Mouse (Mus musculus): ENCODE data around the gene Col5a1.

Gene Col5a1

GRCm38 (mm10) chr2:27990430-27991211 is 104.4 kb downstream of the Col5a1 start:
- no peaks in the 10 kb centered on the region for H3K9me3 ChIP-seq (ENCODE audit: low read length)
- TF ChIP-seq POU5F1 (IDR thresholded peaks at IDR 0.05; ENCODE audit: borderline replicate concordance, low read length) (no peak), NANOG (IDR thresholded peaks at IDR 0.05; ENCODE audit: borderline replicate concordance, low read length) (no peak), CTCF (conservative IDR thresholded peaks at IDR 0.05; ENCODE audit: low read length) (no peak)
- H3K4me3 ChIP-seq (replicated peaks; ENCODE audit: low read length), result no peak overlapping the region
- H3K36me3 ChIP-seq (ENCODE audit: insufficient read depth, low read length), result no peaks in the 10 kb centered on the region
- H3K4me1 ChIP-seq (replicated peaks; ENCODE audit: low read depth, low read length), result no peaks in the 10 kb centered on the region
- no peaks in the 10 kb centered on the region for H3K27me3 ChIP-seq (ENCODE audit: insufficient read depth, low read length)

GRCm38 (mm10) chr2:27993416-27993815 is 107.2 kb downstream of the Col5a1 start:
- no peak overlapping the region for H3K4me3 ChIP-seq (replicated peaks; ENCODE audit: low read length)
- H3K4me1 ChIP-seq (replicated peaks; ENCODE audit: low read depth, low read length), result no peaks in the 10 kb centered on the region
- TF ChIP-seq NANOG (IDR thresholded peaks at IDR 0.05; ENCODE audit: borderline replicate concordance, low read length) (no peak), POU5F1 (IDR thresholded peaks at IDR 0.05; ENCODE audit: borderline replicate concordance, low read length) (no peak), CTCF (conservative IDR thresholded peaks at IDR 0.05; ENCODE audit: low read length) (no peak)
- H3K36me3 ChIP-seq (ENCODE audit: insufficient read depth, low read length), result no peaks in the 10 kb centered on the region
- no peaks in the 10 kb centered on the region for H3K27me3 ChIP-seq (ENCODE audit: insufficient read depth, low read length)
- H3K9me3 ChIP-seq (ENCODE audit: low read length), result no peaks in the 10 kb centered on the region

GRCm38 (mm10) chr2:27999996-28000583 is 113.9 kb downstream of the Col5a1 start:
- no peak overlapping the region for H3K4me3 ChIP-seq (replicated peaks; ENCODE audit: low read length)
- H3K9me3 ChIP-seq (ENCODE audit: low read length), result no peaks in the 10 kb centered on the region
- H3K36me3 ChIP-seq (ENCODE audit: insufficient read depth, low read length), result no peaks in the 10 kb centered on the region
- TF ChIP-seq NANOG (IDR thresholded peaks at IDR 0.05; ENCODE audit: borderline replicate concordance, low read length) (no peak), POU5F1 (IDR thresholded peaks at IDR 0.05; ENCODE audit: borderline replicate concordance, low read length) (no peak), CTCF (conservative IDR thresholded peaks at IDR 0.05; ENCODE audit: low read length) (no peak)
- no peaks in the 10 kb centered on the region for H3K4me1 ChIP-seq (replicated peaks; ENCODE audit: low read depth, low read length)
- H3K27me3 ChIP-seq (ENCODE audit: insufficient read depth, low read length), result no peaks in the 10 kb centered on the region

GRCm38 (mm10) chr2:28000660-28001059 is 114.4 kb downstream of the Col5a1 start:
- Histone ChIP-seq H3K36me3 (ENCODE audit: insufficient read depth, low read length) (no peaks in the 10 kb centered on the region), H3K27me3 (ENCODE audit: insufficient read depth, low read length) (no peaks in the 10 kb centered on the region), H3K9me3 (ENCODE audit: low read length) (no peaks in the 10 kb centered on the region), H3K4me1 (replicated peaks; ENCODE audit: low read depth, low read length) (no peaks in the 10 kb centered on the region), H3K4me3 (replicated peaks; ENCODE audit: low read length) (no peak overlapping the region)
- TF ChIP-seq POU5F1 (IDR thresholded peaks at IDR 0.05; ENCODE audit: borderline replicate concordance, low read length) (no peak), CTCF (conservative IDR thresholded peaks at IDR 0.05; ENCODE audit: low read length) (no peak), NANOG (IDR thresholded peaks at IDR 0.05; ENCODE audit: borderline replicate concordance, low read length) (no peak)

- Histone ChIP-seq H3K4me1 (replicated peaks; ENCODE audit: low read depth, low read length) (no peaks in the 10 kb centered on the region), H3K36me3 (ENCODE audit: insufficient read depth, low read length) (no peaks in the 10 kb centered on the region), H3K27me3 (ENCODE audit: insufficient read depth, low read length) (no peaks in the 10 kb centered on the region), H3K9me3 (ENCODE audit: low read length) (no peaks in the 10 kb centered on the region), H3K4me3 (replicated peaks; ENCODE audit: low read length) (no peak overlapping the region)
- no peak for TF ChIP-seq NANOG (IDR thresholded peaks at IDR 0.05; ENCODE audit: borderline replicate concordance, low read length)
- TF ChIP-seq CTCF (conservative IDR thresholded peaks at IDR 0.05; ENCODE audit: low read length), result no peak
- no peak for TF ChIP-seq POU5F1 (IDR thresholded peaks at IDR 0.05; ENCODE audit: borderline replicate concordance, low read length)
Measured at GRCm38 (mm10) chr2:28001206-28001605, 115.0 kb downstream of the Col5a1 start.

GRCm38 (mm10) chr2:28005187-28005586 is 119.0 kb downstream of the Col5a1 start:
- no peaks in the 10 kb centered on the region for H3K9me3 ChIP-seq (ENCODE audit: low read length)
- no peak for TF ChIP-seq NANOG (IDR thresholded peaks at IDR 0.05; ENCODE audit: borderline replicate concordance, low read length)
- TF ChIP-seq POU5F1 (IDR thresholded peaks at IDR 0.05; ENCODE audit: borderline replicate concordance, low read length), result no peak
- no peak for TF ChIP-seq CTCF (conservative IDR thresholded peaks at IDR 0.05; ENCODE audit: low read length)
- no peak overlapping the region for H3K4me3 ChIP-seq (replicated peaks; ENCODE audit: low read length)
- no peaks in the 10 kb centered on the region for H3K27me3 ChIP-seq (ENCODE audit: insufficient read depth, low read length)
- H3K4me1 ChIP-seq (replicated peaks; ENCODE audit: low read depth, low read length), result no peaks in the 10 kb centered on the region
- H3K36me3 ChIP-seq (ENCODE audit: insufficient read depth, low read length), result no peaks in the 10 kb centered on the region

GRCm38 (mm10) chr2:28008261-28008660 is 122.0 kb downstream of the Col5a1 start:
- TF ChIP-seq CTCF (conservative IDR thresholded peaks at IDR 0.05; ENCODE audit: low read length), result no peak
- no peak for TF ChIP-seq NANOG (IDR thresholded peaks at IDR 0.05; ENCODE audit: borderline replicate concordance, low read length)
- no peak for TF ChIP-seq POU5F1 (IDR thresholded peaks at IDR 0.05; ENCODE audit: borderline replicate concordance, low read length)
- H3K9me3 ChIP-seq (ENCODE audit: low read length), result no peaks in the 10 kb centered on the region
- H3K27me3 ChIP-seq (ENCODE audit: insufficient read depth, low read length), result no peaks in the 10 kb centered on the region
- H3K4me3 ChIP-seq (replicated peaks; ENCODE audit: low read length), result no peak overlapping the region
- H3K4me1 ChIP-seq (replicated peaks; ENCODE audit: low read depth, low read length), result no peaks in the 10 kb centered on the region
- no peaks in the 10 kb centered on the region for H3K36me3 ChIP-seq (ENCODE audit: insufficient read depth, low read length)

- no peaks in the 10 kb centered on the region for H3K36me3 ChIP-seq (ENCODE audit: insufficient read depth, low read length)
- no peaks in the 10 kb centered on the region for H3K9me3 ChIP-seq (ENCODE audit: low read length)
- TF ChIP-seq POU5F1 (IDR thresholded peaks at IDR 0.05; ENCODE audit: borderline replicate concordance, low read length) (no peak), NANOG (IDR thresholded peaks at IDR 0.05; ENCODE audit: borderline replicate concordance, low read length) (no peak), CTCF (conservative IDR thresholded peaks at IDR 0.05; ENCODE audit: low read length) (no peak)
- H3K4me3 ChIP-seq (replicated peaks; ENCODE audit: low read length), result no peak overlapping the region
- H3K27me3 ChIP-seq (ENCODE audit: insufficient read depth, low read length), result no peaks in the 10 kb centered on the region
- no peaks in the 10 kb centered on the region for H3K4me1 ChIP-seq (replicated peaks; ENCODE audit: low read depth, low read length)
Measured at GRCm38 (mm10) chr2:28012367-28012766, 126.1 kb downstream of the Col5a1 start.
